Mouse (Mus musculus) kidney, adult 2 months (tissue): ENCODE measurements around the gene Tagln3.

Experiments used
- CTCF ChIP-seq: fragments of 200-500 bp; conservative IDR thresholded peaks from 2 replicates; pipeline ENCODE4 v1.5.1; 2011; ENCODE audit warnings: low read depth, mild to moderate bottlenecking, control low read depth, low read length, moderate library complexity, mixed read lengths; ENCODE audit not compliant: insufficient read depth, insufficient read length
- POLR2A ChIP-seq: fragments of 200-500 bp; IDR thresholded peaks from one replicate; pipeline ENCODE4 v1.6.1; 2011; ENCODE audit warnings: low read depth, low read length, control low read depth

DNA sequence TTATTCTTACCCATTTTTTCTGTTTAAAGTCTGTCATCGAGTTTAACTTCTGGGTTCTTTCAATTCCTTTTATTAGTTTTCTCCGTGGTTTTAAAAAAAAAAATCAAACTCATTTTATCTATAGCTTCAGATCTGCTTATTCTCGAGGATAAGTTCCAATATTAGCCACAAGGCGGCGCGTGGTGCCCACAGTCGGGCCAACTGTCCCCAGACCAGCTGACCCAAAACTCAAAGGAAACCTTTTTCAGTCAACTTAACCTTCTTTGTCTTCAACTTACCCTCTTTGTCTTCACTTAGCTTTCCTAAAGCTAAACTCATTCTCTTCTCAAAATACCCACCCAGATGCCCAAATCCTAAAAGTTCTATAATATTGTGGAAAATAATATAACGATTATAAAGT lies 39.6 kb downstream of the Tagln3 start:
- TF ChIP-seq CTCF (peak; percentile 81), POLR2A (no peak)
